Mouse (Mus musculus) heart, postnatal 14 days (tissue): Measurements from ENCODE around the gene Plcb1. TPM values are rescaled to one million over a fixed set of nuclear protein-coding genes. Genes with fewer than 3 reads are reported as not detected.

Experiments used
- DNase-seq, 2 experiments: peaks; one replicate each; pipeline ENCODE4 v3.0.0; 2021 to 2022
- intact Hi-C: fragments of 180-260 bp; cut with DNase I; formaldehyde crosslinking; loops from one replicate; pipeline ENCODE4 v1.15.1; 2025
- total RNA-seq, 2 experiments: library from RNA; stranded (reverse); gene quantifications; 2 replicates each; pipeline ENCODE4 v1.2.3; 2021

The Plcb1 gene
- total RNA-seq, 2 experiments from 2014 or later: 8.6 TPM

DNA sequence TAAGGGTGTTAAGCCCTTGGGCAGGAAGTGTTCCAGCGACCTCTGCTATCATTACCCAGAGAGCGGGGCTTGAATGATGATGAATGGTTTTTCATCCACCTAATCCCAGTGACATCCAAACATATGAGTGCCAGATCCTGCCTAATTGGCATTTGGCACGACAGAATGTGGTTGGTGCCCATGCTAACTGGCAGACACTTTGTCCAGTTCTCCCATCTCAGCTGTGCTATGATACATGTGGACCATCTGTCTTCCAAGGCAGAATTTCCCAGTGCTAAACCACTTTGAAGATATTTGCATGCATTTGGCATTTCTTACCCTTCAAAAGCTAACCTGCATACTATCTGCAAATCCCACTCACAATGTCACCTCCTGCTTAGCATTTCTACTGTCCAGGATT, 492.6 kb downstream of the Plcb1 start:
- DNase-seq: no peak
- intact Hi-C loops: no loop called here

DNA sequence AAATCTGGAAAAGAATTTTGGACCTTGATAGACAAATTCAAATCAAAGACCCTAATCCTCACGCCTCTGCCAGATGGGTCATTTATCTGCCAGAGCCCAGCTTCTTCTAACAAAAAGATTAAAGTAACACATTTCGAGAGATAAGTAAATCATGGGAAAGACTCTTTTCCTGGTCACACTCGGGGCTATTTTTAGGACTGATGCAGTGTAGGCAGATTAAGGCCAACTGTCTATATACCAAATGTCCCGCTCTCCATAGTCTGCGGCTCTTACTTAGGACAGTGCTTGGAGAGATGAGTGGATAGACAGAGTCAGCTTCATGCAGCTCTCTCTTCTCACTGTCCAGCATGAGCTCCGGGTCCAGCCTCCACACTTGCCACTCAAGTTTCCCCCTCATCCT, 493.2 kb downstream of the Plcb1 start:
- intact Hi-C loops: no loop called here
- DNase-seq: no peak

DNA sequence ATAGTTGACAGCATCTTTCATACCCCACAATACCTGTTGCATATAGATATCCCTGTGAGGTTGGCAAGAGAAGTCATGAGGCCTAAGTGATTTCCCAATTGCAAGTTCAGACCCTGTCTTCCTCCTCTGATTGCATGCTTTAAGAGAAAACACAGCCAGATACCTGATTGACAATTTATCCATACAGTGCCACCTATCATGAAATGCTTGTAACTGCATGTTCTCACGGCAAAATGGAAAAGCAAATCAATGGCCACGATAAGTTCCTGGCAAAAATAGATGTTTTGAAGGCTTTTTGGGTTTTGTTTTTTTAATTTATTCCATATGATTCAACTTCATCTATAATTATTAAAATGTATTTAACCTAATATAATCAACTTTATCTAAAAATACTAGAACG, 497.9 kb downstream of the Plcb1 start:
- intact Hi-C loops: loop anchor here (5.0 kb wide), 1 partner anchor 496 kb away; the partner anchor contains the start of gene Plcb1
- DNase-seq: no peak

GRCm38 (mm10) chr2:135296184-135296769, 510.4 kb downstream of the Plcb1 start:
- intact Hi-C loops: loop anchor here (10.0 kb wide), 1 partner anchor 281 kb away; no protein-coding TSS in a partner anchor
- no peak for DNase-seq

- no peak for DNase-seq
- intact Hi-C loops: no loop called here
Measured at GRCm38 (mm10) chr2:135300480-135300879, 514.6 kb downstream of the Plcb1 start.

DNA sequence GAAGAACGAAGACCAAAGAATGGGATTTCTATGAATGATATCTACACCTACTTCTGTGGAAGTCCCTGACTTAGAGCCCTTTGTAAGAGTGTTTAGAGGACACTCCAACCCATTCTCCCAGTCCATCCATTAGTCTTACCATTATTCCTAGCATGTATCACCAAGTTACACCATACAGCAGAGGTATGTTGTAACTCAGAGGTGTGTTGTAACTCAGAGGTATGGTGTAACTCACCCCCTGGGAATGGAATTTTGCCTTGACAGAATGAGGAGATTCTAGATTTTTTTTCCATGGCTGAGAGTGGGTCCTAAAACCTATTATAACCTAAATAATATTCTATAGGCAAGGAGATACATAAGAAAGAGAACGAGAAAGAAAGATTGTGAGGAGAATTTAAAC, 516.6 kb downstream of the Plcb1 start:
- intact Hi-C loops: no loop called here
- no peak for DNase-seq

DNA sequence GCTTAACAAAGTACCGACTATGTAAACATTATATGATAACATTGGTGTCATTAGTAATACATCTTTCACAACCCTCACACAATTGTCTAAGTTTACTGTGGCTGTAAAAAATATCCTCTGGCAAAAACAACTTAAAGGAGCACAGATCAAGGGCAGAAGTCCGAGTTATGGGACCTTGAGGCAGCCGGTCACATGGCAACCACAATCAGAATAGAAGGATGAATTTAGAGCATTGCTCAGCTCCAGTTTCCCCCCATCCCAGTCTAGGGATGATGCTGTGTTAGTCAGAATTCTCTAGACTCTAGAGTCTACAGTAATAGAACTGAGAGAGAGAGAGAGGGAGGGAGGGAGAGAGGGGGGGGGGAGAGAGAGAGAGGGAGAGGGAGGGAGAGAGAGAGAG, 519.3 kb downstream of the Plcb1 start:
- no peak for DNase-seq
- intact Hi-C loops: no loop called here

DNA sequence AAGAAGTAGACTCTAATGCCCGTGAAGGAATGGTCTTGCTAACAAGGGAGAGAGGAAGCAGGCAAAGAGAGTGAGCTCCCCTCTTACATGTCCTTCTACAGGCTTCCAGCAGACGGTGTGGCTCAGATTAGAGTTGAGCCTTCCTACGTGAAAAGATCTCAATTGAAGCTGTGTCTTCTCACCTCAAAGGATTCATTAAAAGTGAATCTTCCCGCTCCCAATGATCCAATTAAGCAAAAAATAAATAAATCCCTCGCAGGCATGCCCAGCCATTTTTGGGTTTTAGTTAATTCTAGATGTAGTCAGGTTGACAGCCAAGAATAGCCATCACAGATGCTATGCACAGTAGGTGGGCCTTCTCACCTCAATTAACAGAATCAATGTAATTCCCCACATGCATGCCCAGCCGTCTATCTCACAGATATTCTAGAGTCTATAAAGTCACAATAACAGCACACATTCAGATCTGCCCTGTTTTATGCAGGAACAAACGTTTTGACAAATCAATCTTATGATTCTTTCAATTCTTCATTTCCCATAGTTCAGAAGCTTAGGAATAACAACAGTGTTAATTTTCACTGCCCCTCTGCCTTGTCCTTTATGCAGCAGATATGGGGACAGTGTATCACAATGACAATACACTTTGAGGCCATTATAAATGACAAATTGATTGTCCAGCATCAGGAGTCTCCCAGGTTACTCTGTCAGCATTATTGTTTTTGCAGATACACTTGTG, 520.0 kb downstream of the Plcb1 start:
- DNase-seq: no peak
- intact Hi-C loops: no loop called here

DNA sequence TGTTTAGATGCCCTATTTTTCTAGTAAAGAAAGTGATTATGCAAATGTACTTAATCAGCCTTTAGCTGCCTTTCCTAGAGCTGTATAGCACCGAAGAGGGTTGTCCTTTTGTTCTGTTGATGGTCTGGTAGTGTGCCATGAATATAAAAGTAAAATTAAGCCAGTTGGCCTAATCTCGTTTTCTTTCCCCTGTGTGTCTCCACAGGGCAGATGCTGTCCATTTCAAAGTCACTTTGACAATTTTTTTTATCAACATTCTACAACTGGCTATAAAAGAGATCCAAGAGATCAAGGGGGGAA, 520.6 kb downstream of the Plcb1 start:
- intact Hi-C loops: no loop called here
- DNase-seq: no peak

DNA sequence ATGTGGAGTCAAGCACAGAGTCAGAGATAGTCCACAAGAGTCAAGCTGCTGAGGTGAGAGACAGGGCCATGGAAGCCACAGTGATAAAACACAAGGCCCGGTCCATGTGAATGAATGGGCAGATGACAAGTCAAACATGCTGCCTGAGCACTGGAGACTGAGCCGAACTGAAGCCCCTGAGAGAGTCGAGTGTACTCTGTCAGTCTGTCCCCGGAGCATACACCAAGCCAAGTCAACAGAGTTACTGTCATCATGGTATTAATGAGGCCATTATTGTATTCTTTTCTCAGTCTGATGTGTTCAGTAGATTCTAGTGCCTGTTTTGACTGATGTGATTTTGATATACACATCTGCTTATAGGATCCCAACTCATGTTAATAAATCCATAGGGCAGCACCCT, 521.9 kb downstream of the Plcb1 start:
- intact Hi-C loops: no loop called here
- DNase-seq: no peak

DNA sequence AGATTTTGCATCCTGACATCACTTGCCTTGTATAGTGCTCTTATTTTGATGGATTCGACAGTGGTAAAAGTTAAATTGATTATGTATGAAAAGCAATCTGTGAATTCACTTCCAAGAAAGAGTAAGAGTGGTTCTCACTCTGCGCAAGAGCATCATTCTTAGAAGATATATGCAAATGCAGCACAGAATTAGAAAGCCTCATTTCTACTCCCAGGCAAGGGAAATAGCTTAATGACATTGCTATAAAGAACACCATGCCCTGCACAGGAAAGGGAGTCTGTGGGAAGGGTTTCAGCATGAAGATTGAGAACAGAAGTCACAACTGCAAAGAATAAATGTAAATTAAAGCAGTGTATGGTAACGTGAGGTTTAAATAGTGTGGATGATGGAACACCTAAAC, 530.1 kb downstream of the Plcb1 start:
- DNase-seq: no peak
- intact Hi-C loops: no loop called here

- intact Hi-C loops: no loop called here
- DNase-seq: no peak
Measured at GRCm38 (mm10) chr2:135318136-135318535, 532.3 kb downstream of the Plcb1 start.

GRCm38 (mm10) chr2:135323276-135323954, 537.5 kb downstream of the Plcb1 start:
- intact Hi-C loops: loop anchor here (10.0 kb wide), 2 partner anchors 99 to 319 kb away; no protein-coding TSS in a partner anchor
- DNase-seq: peak; percentile 8 to 25

DNA sequence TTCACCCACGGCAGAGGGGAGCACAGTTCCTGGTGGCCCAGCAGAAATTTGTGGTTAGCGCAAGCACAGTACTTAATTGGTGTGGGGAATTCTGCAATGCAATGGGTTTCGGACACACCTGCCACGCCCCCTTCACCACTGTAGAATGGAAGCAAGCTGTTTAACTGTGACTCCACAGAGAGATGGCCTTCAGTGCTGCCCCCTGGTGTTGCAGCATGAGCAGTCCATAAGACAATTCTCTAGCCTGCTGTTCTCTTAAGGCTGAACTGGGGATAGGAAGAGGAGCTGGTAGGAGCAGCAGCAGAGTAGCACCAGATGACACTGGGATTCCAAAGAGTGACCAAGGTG, 538.1 kb downstream of the Plcb1 start:
- intact Hi-C loops: loop anchor here (1.0 to 10.0 kb wide), 3 partner anchors 99 to 538 kb away; partner anchors contain the start of gene Plcb1
- DNase-seq: peak; percentile 82 to 87

- intact Hi-C loops: loop anchor here (10.0 kb wide), 2 partner anchors 104 to 324 kb away; no protein-coding TSS in a partner anchor
- peak in 1 of 2 experiments; percentile 52 for DNase-seq
Measured at GRCm38 (mm10) chr2:135328756-135329155, 542.9 kb downstream of the Plcb1 start.

- peak; percentile 10 to 58 for DNase-seq
- intact Hi-C loops: loop anchor here (1.0 to 10.0 kb wide), 4 partner anchors 105 to 781 kb away; no protein-coding TSS in a partner anchor
Measured at GRCm38 (mm10) chr2:135329782-135330545, 544.1 kb downstream of the Plcb1 start.

- intact Hi-C loops: no loop called here
- no peak for DNase-seq
Measured at GRCm38 (mm10) chr2:135331868-135332267, 546.0 kb downstream of the Plcb1 start.

DNA sequence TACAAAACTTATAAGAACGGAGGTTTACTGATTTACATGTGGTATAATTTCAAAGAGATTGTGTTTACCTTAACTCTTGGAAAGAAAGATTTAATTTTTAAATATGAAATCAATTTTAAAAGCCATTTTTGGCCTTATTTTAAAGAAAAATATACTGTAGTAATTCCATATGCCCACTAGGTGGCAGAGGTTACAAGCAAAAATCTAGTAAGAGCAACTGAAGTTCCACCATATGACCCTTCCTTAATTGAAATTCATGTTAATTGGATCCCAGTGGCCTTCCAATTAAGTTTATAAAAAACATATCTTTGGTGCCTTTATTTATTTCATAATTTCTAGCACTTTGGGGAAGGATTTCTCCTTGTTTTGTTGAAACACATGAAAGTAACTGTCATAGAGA, 570.4 kb downstream of the Plcb1 start:
- DNase-seq: no peak
- intact Hi-C loops: loop anchor here (2.0 to 5.0 kb wide), 2 partner anchors 602 to 781 kb away; no protein-coding TSS in a partner anchor

DNA sequence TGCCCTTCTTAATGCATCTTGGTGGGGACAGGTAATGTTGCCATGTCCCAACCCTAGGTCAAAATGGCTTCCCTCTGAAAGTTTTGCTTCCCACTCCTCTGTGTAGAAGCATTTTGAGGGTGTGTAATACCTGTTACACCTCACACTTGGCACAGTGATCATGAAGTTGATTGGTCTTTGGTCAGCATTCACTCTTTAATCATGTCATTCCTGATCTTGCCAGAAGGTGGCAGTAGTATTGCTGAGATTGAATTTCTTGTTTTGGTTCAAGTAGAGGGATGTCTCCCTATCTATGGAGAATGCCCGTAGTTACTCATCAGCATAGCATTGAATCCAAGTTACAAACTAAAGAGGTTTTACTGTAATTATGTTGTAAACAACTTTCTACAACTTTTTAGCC, 575.9 kb downstream of the Plcb1 start:
- intact Hi-C loops: loop anchor here (1.0 to 5.0 kb wide), 2 partner anchors 566 to 596 kb away; no protein-coding TSS in a partner anchor
- DNase-seq: peak; percentile 8 to 51

GRCm38 (mm10) chr2:135362948-135363347, 577.1 kb downstream of the Plcb1 start:
- intact Hi-C loops: loop anchor here (1.0 to 5.0 kb wide), 2 partner anchors 564 to 594 kb away; no protein-coding TSS in a partner anchor
- no peak for DNase-seq
